Mouse (Mus musculus): ENCODE results near the gene Cldn11. TPM values are rescaled to one million over a fixed set of nuclear protein-coding genes. Genes with fewer than 3 reads are reported as not detected.
"Not testable (repeated sequence)": the region's sequence is repeated elsewhere in the genome, so short reads cannot be mapped to it uniquely, and the experiment has no call there.

The Cldn11 gene
- 10 to 100 TPM in 1 of 2 experiments, 1 to 10 TPM in 1; 7.6 to 16.5 TPM for total RNA-seq (2021)
- polyA plus RNA-seq (2012; rRNA removed): 11.5 and 15.0 TPM in 2 replicates
- long read RNA-seq, partial matches to known transcripts: 0 of 2 reads
- long read RNA-seq, other reads (novel, unspliced or antisense): 0 of 2 reads

- DNase-seq: peak; percentile 78
These were observed at the start of gene Cldn11 for GRCm38 (mm10) chr3:31149706-31150105. Cldn11 (plus strand) TSS chr3:31149920.

- DNase-seq: no peak
These were observed 49.7 kb upstream of the Cldn11 start for GRCm38 (mm10) chr3:31100026-31100425.

GRCm38 (mm10) chr3:31100802-31101201, 48.9 kb upstream of the Cldn11 start:
- DNase-seq: no peak

GRCm38 (mm10) chr3:31104936-31105335, 44.8 kb upstream of the Cldn11 start:
- no peak for DNase-seq

- no peak for DNase-seq
These were observed 43.1 kb upstream of the Cldn11 start for GRCm38 (mm10) chr3:31106597-31106996.

- no peak for DNase-seq
These were observed 42.0 kb upstream of the Cldn11 start for GRCm38 (mm10) chr3:31107674-31108073.

GRCm38 (mm10) chr3:31109108-31109507, 40.6 kb upstream of the Cldn11 start:
- no peak for DNase-seq

GRCm38 (mm10) chr3:31123098-31123497, 26.6 kb upstream of the Cldn11 start:
- DNase-seq: no peak

- DNase-seq: no peak
These were observed 23.4 kb upstream of the Cldn11 start for GRCm38 (mm10) chr3:31126303-31126702.

GRCm38 (mm10) chr3:31126848-31127247, 22.9 kb upstream of the Cldn11 start:
- peak; percentile 81 for DNase-seq

- DNase-seq: peak; percentile 33
These were observed 20.0 kb upstream of the Cldn11 start for GRCm38 (mm10) chr3:31129766-31130165.

- peak; percentile 26 for DNase-seq
These were observed 16.1 kb upstream of the Cldn11 start for GRCm38 (mm10) chr3:31133664-31134063.

GRCm38 (mm10) chr3:31134246-31134645, 15.5 kb upstream of the Cldn11 start:
- DNase-seq: no peak

GRCm38 (mm10) chr3:31134696-31135095, 15.0 kb upstream of the Cldn11 start:
- no peak for DNase-seq

- peak; percentile 6 for DNase-seq
These were observed 13.1 kb upstream of the Cldn11 start for GRCm38 (mm10) chr3:31136591-31136990.

- peak; percentile 67 for DNase-seq
These were observed 11.0 kb upstream of the Cldn11 start for GRCm38 (mm10) chr3:31138454-31139424.

- DNase-seq: no peak
These were observed 8.1 kb upstream of the Cldn11 start for GRCm38 (mm10) chr3:31141621-31142020.

GRCm38 (mm10) chr3:31145222-31145621, 4.5 kb upstream of the Cldn11 start:
- DNase-seq: not testable (repeated sequence)

- peak; percentile 77 for DNase-seq
These were observed 4.0 kb upstream of the Cldn11 start for GRCm38 (mm10) chr3:31145641-31146290.

GRCm38 (mm10) chr3:31148595-31148994, 1.1 kb upstream of the Cldn11 start:
- no peak for DNase-seq

- DNase-seq: peak; percentile 61
These were observed 2.4 kb downstream of the Cldn11 start for GRCm38 (mm10) chr3:31152108-31152507.

GRCm38 (mm10) chr3:31156126-31156525, 6.4 kb downstream of the Cldn11 start:
- DNase-seq: no peak

GRCm38 (mm10) chr3:31157776-31158175, 8.1 kb downstream of the Cldn11 start:
- no peak for DNase-seq

Measured in adrenal gland, adult 2 months (tissue).